Mouse (Mus musculus) embryonic facial prominence, embryonic 11.5 days (tissue): ENCODE results near the gene Ifi47. TPM values are rescaled to one million over a fixed set of nuclear protein-coding genes. Genes with fewer than 3 reads are reported as not detected.
"Not testable (repeated sequence)": the region's sequence is repeated elsewhere in the genome, so short reads cannot be mapped to it uniquely, and the experiment has no call there.

Experiments used
- ATAC-seq: fragments of 200-750 bp; cut with Nextera tagmentation; replicated peaks from 2 replicates; pipeline ENCODE4 v1.8.0; 2017; ENCODE audit warnings: low read depth; ENCODE audit not compliant: insufficient number of reproducible peaks, low FRiP score, low TSS enrichment
- DNase-seq: peaks from one replicate; pipeline ENCODE4 v3.0.0-alpha.2; 2015; ENCODE audit warnings: low spot score
- H3K27ac ChIP-seq: fragments of 300-500 bp; sonication (generic); replicated peaks from 2 replicates; pipeline ENCODE4 v1.5.1; 2014; ENCODE audit warnings: mild to moderate bottlenecking, low read depth, low read length, control low read depth
- H3K27me3 ChIP-seq: fragments of 300-500 bp; sonication (generic); 2 replicates; pipeline ENCODE4 v1.6.1; 2014; ENCODE audit warnings: mild to moderate bottlenecking, low read length, moderate library complexity, mixed read lengths; ENCODE audit not compliant: control insufficient read depth, insufficient read depth
- H3K36me3 ChIP-seq: fragments of 300-500 bp; sonication (generic); replicated peaks from 2 replicates; pipeline ENCODE4 v1.6.1; 2014; ENCODE audit warnings: low read depth, mild to moderate bottlenecking, low read length, moderate library complexity, mixed read lengths; ENCODE audit not compliant: control insufficient read depth, insufficient read depth
- H3K4me1 ChIP-seq: fragments of 300-500 bp; sonication (generic); 2 replicates; pipeline ENCODE4 v1.6.1; 2014; ENCODE audit warnings: low read length, mixed read lengths; ENCODE audit not compliant: control insufficient read depth, insufficient read depth
- H3K4me2 ChIP-seq: fragments of 300-500 bp; sonication (generic); 2 replicates; pipeline ENCODE4 v1.6.1; 2014; ENCODE audit warnings: low read depth, mild to moderate bottlenecking, control low read depth, low read length, moderate library complexity
- H3K4me3 ChIP-seq: fragments of 300-500 bp; sonication (generic); 2 replicates; pipeline ENCODE4 v1.5.1; 2014; ENCODE audit warnings: low read depth, low read length, control low read depth
- H3K9ac ChIP-seq: fragments of 300-500 bp; sonication (generic); replicated peaks from 2 replicates; pipeline ENCODE4 v1.6.1; 2014; ENCODE audit warnings: mild to moderate bottlenecking, control low read depth, low read length
- H3K9me3 ChIP-seq: fragments of 300-500 bp; sonication (generic); replicated peaks from 2 replicates; pipeline ENCODE4 v1.6.1; 2016; ENCODE audit warnings: mild to moderate bottlenecking, low read length, inconsistent platforms, mixed read lengths; ENCODE audit not compliant: control insufficient read depth
- WGBS: fragments of 180-500 bp; shearing (Covaris S2); extraction: QIAGEN DNeasy Blood & Tissue Kit; methylation state at CpG from one replicate; pipeline ENCODE4 v1.1.7; 2014; 5-methylcytosine and 5-hydroxymethylcytosine counted together
- polyA plus RNA-seq: library from polyadenylated mRNA; unstranded; fragments of >200 nt; fragmentation: Nextera tagmentation; extraction: Ambion mirVana; gene quantifications from 2 replicates; pipeline ENCODE4 v1.2.1, GENCODE M21; 2014

The Ifi47 gene
- 0.56 and 1.2 TPM in 2 replicates for polyA plus RNA-seq

- not testable (repeated sequence) for H3K4me1 ChIP-seq, H3K36me3 ChIP-seq, H3K9ac ChIP-seq, H3K9me3 ChIP-seq, ATAC-seq, DNase-seq, H3K27me3 ChIP-seq, H3K4me2 ChIP-seq, H3K27ac ChIP-seq, H3K4me3 ChIP-seq
- 59% methylated on average over 6 of the region's 6 CpGs for whole genome bisulfite sequencing
Measured at GRCm38 (mm10) chr11:49076001-49076757, at the start of gene Ifi47. TSS of gene Ifi47 (plus strand) at chr11:49076587.

DNA sequence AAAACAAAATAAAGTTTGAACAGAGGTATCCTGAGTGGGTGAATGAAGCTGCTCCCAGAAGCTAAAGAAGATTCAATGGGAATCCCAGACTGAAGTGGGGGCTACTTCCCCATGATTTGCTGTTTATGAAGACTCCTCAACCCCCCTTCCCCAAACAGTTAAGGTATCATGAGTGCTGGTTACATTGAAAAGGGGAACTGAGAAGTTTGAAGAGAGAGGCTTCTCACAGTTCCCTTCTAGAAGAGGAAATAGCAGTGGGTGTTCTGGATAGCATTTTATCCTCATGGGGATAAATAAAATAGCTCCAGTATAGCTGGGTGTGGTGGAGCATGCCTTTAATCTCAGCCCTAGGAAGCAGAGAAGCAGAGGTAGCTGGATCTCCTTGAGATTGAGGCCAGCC lies 26.3 kb upstream of the Ifi47 start:
- not testable (repeated sequence) for H3K9me3 ChIP-seq, H3K36me3 ChIP-seq, ATAC-seq

GRCm38 (mm10) chr11:49051093-49051891 lies 25.1 kb upstream of the Ifi47 start, which contains the start of gene 9930111J21Rik2:
TSS of gene 9930111J21Rik2 (minus strand) at chr11:49051242.
- not testable (repeated sequence) for H3K27ac ChIP-seq, DNase-seq, ATAC-seq, H3K4me1 ChIP-seq, H3K36me3 ChIP-seq, H3K9ac ChIP-seq, H3K4me2 ChIP-seq, H3K27me3 ChIP-seq, H3K9me3 ChIP-seq, H3K4me3 ChIP-seq
- WGBS = 78% methylated on average over 1 of the region's 6 CpGs

More for the DNA sequence above, 26.3 kb upstream of the Ifi47 start:
- not testable (repeated sequence) for H3K4me2 ChIP-seq, DNase-seq, H3K9ac ChIP-seq, H3K27ac ChIP-seq, H3K4me1 ChIP-seq, H3K4me3 ChIP-seq, H3K27me3 ChIP-seq

- H3K36me3 ChIP-seq, H3K27me3 ChIP-seq, H3K27ac ChIP-seq, ATAC-seq, H3K9me3 ChIP-seq, H3K4me1 ChIP-seq, H3K4me2 ChIP-seq, H3K9ac ChIP-seq, DNase-seq, H3K4me3 ChIP-seq: not testable (repeated sequence)
- no CpG with 5 or more reads among the region's 5 CpGs for WGBS
Measured at GRCm38 (mm10) chr11:49051894-49052293, 24.5 kb upstream of the Ifi47 start.

- not testable (repeated sequence) for H3K9ac ChIP-seq, H3K9me3 ChIP-seq, H3K27ac ChIP-seq, H3K4me2 ChIP-seq, H3K27me3 ChIP-seq, H3K4me1 ChIP-seq, H3K36me3 ChIP-seq, ATAC-seq, H3K4me3 ChIP-seq, DNase-seq
- WGBS = 65% methylated on average over 2 of the region's 3 CpGs
Measured at GRCm38 (mm10) chr11:49060061-49060460, 16.3 kb upstream of the Ifi47 start.

- not testable (repeated sequence) for ATAC-seq, DNase-seq, H3K4me2 ChIP-seq, H3K36me3 ChIP-seq, H3K9ac ChIP-seq, H3K4me3 ChIP-seq, H3K27me3 ChIP-seq, H3K4me1 ChIP-seq, H3K9me3 ChIP-seq, H3K27ac ChIP-seq
- 82% methylated on average over 1 of the region's 2 CpGs for WGBS
Measured at GRCm38 (mm10) chr11:49061865-49062264, 14.5 kb upstream of the Ifi47 start.

DNA sequence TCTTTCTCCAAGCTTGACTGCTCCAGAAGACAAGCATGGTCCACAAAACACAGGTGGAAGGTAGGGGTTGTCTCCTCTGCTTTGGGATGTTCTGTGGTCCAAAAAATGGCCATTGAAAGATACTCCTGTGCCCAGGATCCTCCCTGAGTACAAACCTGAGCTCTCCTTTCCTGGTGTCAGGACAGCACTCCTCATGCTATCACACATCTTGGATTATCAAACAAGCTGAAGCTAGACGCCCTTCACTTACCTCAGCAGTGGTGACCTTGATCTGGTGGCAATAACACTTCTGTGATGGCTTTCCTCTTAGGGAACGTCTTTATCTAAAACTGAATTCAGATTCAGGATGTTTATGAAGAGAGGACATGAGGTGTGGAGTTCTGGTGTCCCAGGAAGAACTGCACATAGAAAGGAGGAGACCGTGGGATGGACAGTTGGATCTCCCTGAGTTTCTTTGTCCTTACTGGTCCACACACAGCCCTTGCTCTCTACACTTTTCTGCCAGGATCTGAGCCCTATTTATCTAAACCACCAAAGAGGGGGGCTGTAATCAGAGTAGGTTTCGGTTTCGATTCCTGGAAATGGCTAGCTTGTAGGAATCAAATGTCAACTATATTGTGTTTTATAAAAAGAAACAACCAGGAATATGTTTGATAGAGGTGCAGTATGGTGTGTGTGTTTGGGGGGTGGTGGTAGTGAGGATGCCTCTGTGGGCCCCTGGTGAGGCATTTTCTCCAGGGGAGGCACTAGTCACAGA lies 12.5 kb upstream of the Ifi47 start, which contains the start of gene Tgtp2:
Tgtp2 (minus strand) TSS at position 494 of the 757 bp plus-strand sequence.
- ATAC-seq, H3K9me3 ChIP-seq, H3K4me3 ChIP-seq, DNase-seq, H3K9ac ChIP-seq, H3K27ac ChIP-seq, H3K4me2 ChIP-seq, H3K27me3 ChIP-seq, H3K36me3 ChIP-seq, H3K4me1 ChIP-seq: not testable (repeated sequence)
- 82% methylated on average over 5 of the region's 5 CpGs for WGBS
